Mouse (Mus musculus) liver, adult 2 months (tissue): ENCODE measurements around the gene Sfxn5. TPM values are rescaled to one million over a fixed set of nuclear protein-coding genes. Genes with fewer than 3 reads are reported as not detected.
A peak's percentile ranks its signal among the peaks of the same experiment; 100 is the strongest.

Source experiments
- DNase-seq: peaks from one replicate; pipeline ENCODE4 v3.0.0-alpha.2; 2011; ENCODE audit warnings: low read depth, low spot score; ENCODE audit errors: extremely low read depth
- H3K27ac ChIP-seq: fragments of 200-500 bp; replicated peaks from 2 replicates; pipeline ENCODE4 v1.5.1; 2012; ENCODE audit warnings: low read depth, mild to moderate bottlenecking, control low read depth, inconsistent platforms, low read length; ENCODE audit not compliant: insufficient read depth
- H3K27me3 ChIP-seq: fragments of 200-500 bp; 2 replicates; pipeline ENCODE4 v1.6.1; 2012; ENCODE audit warnings: mild to moderate bottlenecking, moderate library complexity, low read length, inconsistent platforms; ENCODE audit not compliant: control insufficient read depth, insufficient read depth
- H3K36me3 ChIP-seq: fragments of 200-500 bp; 2 replicates; pipeline ENCODE4 v1.6.1; 2012; ENCODE audit warnings: low read length, inconsistent platforms; ENCODE audit not compliant: control insufficient read depth, insufficient read depth
- H3K4me1 ChIP-seq: fragments of 200-500 bp; 2 replicates; pipeline ENCODE4 v1.6.1; 2011; ENCODE audit warnings: low read length; ENCODE audit not compliant: control insufficient read depth, insufficient read depth
- H3K4me3 ChIP-seq: fragments of 200-500 bp; 2 replicates; pipeline ENCODE4 v1.5.1; 2011; ENCODE audit warnings: low read depth, mild to moderate bottlenecking, control low read depth, low read length, moderate library complexity; ENCODE audit not compliant: insufficient read depth
- H3K79me2 ChIP-seq: fragments of 200-500 bp; 2 replicates; pipeline ENCODE4 v1.6.1; 2012; ENCODE audit warnings: inconsistent platforms, mild to moderate bottlenecking, low read length, moderate library complexity; ENCODE audit not compliant: control insufficient read depth, insufficient read depth
- H3K9ac ChIP-seq: fragments of 200-500 bp; 2 replicates; pipeline ENCODE4 v1.6.1; 2012; ENCODE audit warnings: low read depth, mild to moderate bottlenecking, control low read depth, inconsistent platforms, low read length
- CTCF ChIP-seq: fragments of 200-500 bp; IDR thresholded peaks from 2 replicates; pipeline ENCODE4 v1.5.1; 2011; ENCODE audit warnings: low read depth, low read length, control low read depth
- POLR2A ChIP-seq: fragments of 200-500 bp; IDR thresholded peaks from 2 replicates; pipeline ENCODE4 v1.6.1; 2011; ENCODE audit warnings: low read length, control low read depth; ENCODE audit not compliant: insufficient read depth; ENCODE audit errors: extremely low read depth
- WGBS: fragments of 180-500 bp; shearing (Covaris S2); methylation state at CpG from one replicate; pipeline ENCODE4 v1.1.7; 2018; 5-methylcytosine and 5-hydroxymethylcytosine counted together
- polyA plus RNA-seq: library from polyadenylated mRNA; depleted of rRNA; stranded (reverse); fragments of >200 nt; gene quantifications from 2 replicates; pipeline ENCODE4 v1.2.3, GENCODE M21; 2012; rRNA removed
- total RNA-seq: library from RNA; depleted of rRNA; stranded (reverse); fragments of >200 nt; gene quantifications from 2 replicates; pipeline ENCODE4 v1.2.3, GENCODE M21; 2014; rRNA removed

Sfxn5 gene
- total and polyA plus RNA-seq, 2 experiments: 23.4 to 23.6 TPM

- peaks cover 22% of the 10 kb centered on the region for H3K27me3 ChIP-seq
- no peak for DNase-seq
- 9% methylated on average over 33 of the region's 33 CpGs for WGBS
Measured at GRCm38 (mm10) chr6:85186033-85186743, 147.0 kb downstream of the Sfxn5 start.

GRCm38 (mm10) chr6:85183951-85184350 lies 149.3 kb downstream of the Sfxn5 start:
- H3K9ac ChIP-seq: no peak overlapping the region
- H3K27ac ChIP-seq: no peak overlapping the region
- H3K27me3 ChIP-seq: peaks cover 18% of the 10 kb centered on the region
- H3K4me3 ChIP-seq: no peak overlapping the region
- no peak for DNase-seq
- no peaks in the 10 kb centered on the region for H3K4me1 ChIP-seq
- TF ChIP-seq CTCF (no peak), POLR2A (no peak)
- 69% methylated on average over 3 of the region's 3 CpGs for whole genome bisulfite sequencing
- H3K79me2 ChIP-seq: no peaks in the 10 kb centered on the region
- no peaks in the 10 kb centered on the region for H3K36me3 ChIP-seq

More at GRCm38 (mm10) chr6:85186033-85186743, 147.0 kb downstream of the Sfxn5 start:
- H3K4me1 ChIP-seq: no peaks in the 10 kb centered on the region
- no peaks in the 10 kb centered on the region for H3K36me3 ChIP-seq
- TF ChIP-seq CTCF: no peak
- no peak for TF ChIP-seq POLR2A
- no peaks in the 10 kb centered on the region for H3K79me2 ChIP-seq
- no peak overlapping the region for H3K27ac ChIP-seq
- no peak overlapping the region for H3K4me3 ChIP-seq
- H3K9ac ChIP-seq: no peak overlapping the region

GRCm38 (mm10) chr6:85180036-85180435 lies 153.2 kb downstream of the Sfxn5 start:
- Histone ChIP-seq H3K36me3 (no peaks in the 10 kb centered on the region), H3K4me3 (no peak overlapping the region), H3K4me1 (no peaks in the 10 kb centered on the region), H3K79me2 (no peaks in the 10 kb centered on the region), H3K27me3 (no peaks in the 10 kb centered on the region), H3K27ac (no peak overlapping the region), H3K9ac (no peak overlapping the region)
- peak; percentile 43 for DNase-seq
- WGBS: 14% methylated on average over 2 of the region's 2 CpGs
- TF ChIP-seq POLR2A (no peak), CTCF (no peak)

GRCm38 (mm10) chr6:85179569-85179968 lies 153.7 kb downstream of the Sfxn5 start:
- Histone ChIP-seq H3K4me1 (no peaks in the 10 kb centered on the region), H3K27me3 (no peaks in the 10 kb centered on the region), H3K36me3 (no peaks in the 10 kb centered on the region), H3K9ac (no peak overlapping the region), H3K27ac (no peak overlapping the region), H3K79me2 (no peaks in the 10 kb centered on the region), H3K4me3 (no peak overlapping the region)
- WGBS: 63% methylated on average over 3 of the region's 3 CpGs
- no peak for DNase-seq
- no peak for TF ChIP-seq CTCF
- no peak for TF ChIP-seq POLR2A

GRCm38 (mm10) chr6:85165440-85165921 lies 167.7 kb downstream of the Sfxn5 start:
- Histone ChIP-seq H3K4me3 (no peak overlapping the region), H3K27me3 (no peaks in the 10 kb centered on the region), H3K36me3 (no peaks in the 10 kb centered on the region), H3K9ac (no peak overlapping the region), H3K27ac (no peak overlapping the region), H3K79me2 (no peaks in the 10 kb centered on the region), H3K4me1 (no peaks in the 10 kb centered on the region)
- DNase-seq: no peak
- 75% methylated on average over 11 of the region's 11 CpGs for WGBS
- TF ChIP-seq POLR2A: no peak
- TF ChIP-seq CTCF: no peak

Other genes with a start within 250 kb of the Sfxn5 start
- gene Spr, start 195.7 kb downstream of the Sfxn5 start, total RNA-seq: 143 and 164 TPM in 2 replicates
- gene Spr, start 195.7 kb downstream of the Sfxn5 start, polyA plus RNA-seq: 53.2 and 68.0 TPM in 2 replicates
- gene Emx1, start 146.0 kb downstream of the Sfxn5 start, total RNA-seq: not detected in 2 replicates
- not detected in 2 replicates for gene Emx1, start 146.0 kb downstream of the Sfxn5 start, polyA plus RNA-seq
- 0.46 and 0.54 TPM in 2 replicates for gene Rab11fip5, start 41.2 kb upstream of the Sfxn5 start, total RNA-seq
- 0.55 and 1.4 TPM in 2 replicates for gene Rab11fip5, start 41.2 kb upstream of the Sfxn5 start, polyA plus RNA-seq
- not detected in 2 replicates for gene Noto, start 90.5 kb upstream of the Sfxn5 start, total RNA-seq
- not detected in 2 replicates for gene Noto, start 90.5 kb upstream of the Sfxn5 start, polyA plus RNA-seq
- gene Smyd5, start 98.6 kb upstream of the Sfxn5 start, total RNA-seq: 6.1 and 7.2 TPM in 2 replicates
- 11.3 and 16.2 TPM in 2 replicates for gene Smyd5, start 98.6 kb upstream of the Sfxn5 start, polyA plus RNA-seq
- 111 and 115 TPM in 2 replicates for gene Cct7, start 118.1 kb upstream of the Sfxn5 start, total RNA-seq
- gene Cct7, start 118.1 kb upstream of the Sfxn5 start, polyA plus RNA-seq: 69.2 and 76.2 TPM in 2 replicates
- gene Pradc1, start 118.5 kb upstream of the Sfxn5 start, total RNA-seq: 6.3 and 8.7 TPM in 2 replicates
- 19.7 and 20.3 TPM in 2 replicates for gene Pradc1, start 118.5 kb upstream of the Sfxn5 start, polyA plus RNA-seq
- not detected in 2 replicates for gene Fbxo41, start 169.6 kb upstream of the Sfxn5 start, total RNA-seq
- not detected in 2 replicates for gene Fbxo41, start 169.6 kb upstream of the Sfxn5 start, polyA plus RNA-seq
- not detected in 2 replicates for gene Egr4, start 180.2 kb upstream of the Sfxn5 start, total RNA-seq
- not detected in 2 replicates for gene Egr4, start 180.2 kb upstream of the Sfxn5 start, polyA plus RNA-seq